Comparison of ENCODE assay signal across 8 mouse cellular contexts in genomic region chr12:54985257-54986051, GRCm38 (mm10). TPM values are rescaled to one million over a fixed set of nuclear protein-coding genes. Genes with fewer than 3 reads are reported as not detected.
DNase-seq lines count a peak whose midpoint lies in the region; ATAC-seq and TF ChIP-seq lines count a peak whose summit lies in the region.

No protein-coding gene starts in this region.

- H3K9me3 ChIP-seq in embryonic facial prominence, embryonic 13.5 days = no peaks in the 10 kb centered on the region
- no peaks in the 10 kb centered on the region for H3K9me3 ChIP-seq in heart, embryonic 10.5 days
- H3K9me3 ChIP-seq in kidney, embryonic 14.5 days (ENCODE audit: control insufficient read depth, low read length) = no peaks in the 10 kb centered on the region
- no peaks in the 10 kb centered on the region for H3K9me3 ChIP-seq in liver, postnatal 0 days (ENCODE audit: low read length)
- H3K9me3 ChIP-seq in neural tube, embryonic 13.5 days = no peaks in the 10 kb centered on the region

- peak; percentile 15; the same call in 1 of the 2 replicates for ATAC-seq in embryonic facial prominence, embryonic 13.5 days (ENCODE audit: insufficient number of reproducible peaks, insufficient read depth, low FRiP score, low TSS enrichment, low read depth)
- ATAC-seq in kidney, embryonic 14.5 days (ENCODE audit: low FRiP score, low TSS enrichment) = peak; percentile 58
- ATAC-seq in liver, postnatal 0 days = peak; percentile 67
- ATAC-seq in neural tube, embryonic 13.5 days (ENCODE audit: low read depth) = peak; percentile 59

- under 1% methylated on average over 75 of the region's 117 CpGs for WGBS in embryonic facial prominence, embryonic 13.5 days
- WGBS in heart, embryonic 10.5 days = under 1% methylated on average over 104 of the region's 117 CpGs
- under 1% methylated on average over 93 of the region's 117 CpGs for WGBS in kidney, embryonic 14.5 days
- 1% methylated on average over 79 of the region's 117 CpGs for WGBS in liver, postnatal 0 days (ENCODE audit: insufficient replicate concordance)
- WGBS in neural tube, embryonic 13.5 days = under 1% methylated on average over 89 of the region's 117 CpGs

- H3K4me1 ChIP-seq in embryonic facial prominence, embryonic 13.5 days = peaks cover 11% of the 10 kb centered on the region; the same call in 1 of the 2 replicates
- H3K4me1 ChIP-seq in heart, embryonic 10.5 days = 0 out of 2 replicates have a peak, but pooled peaks cover 5% of the 10 kb centered on the region
- peaks cover 4% of the 10 kb centered on the region; the same call in 1 of the 2 replicates for H3K4me1 ChIP-seq in kidney, embryonic 14.5 days (ENCODE audit: control insufficient read depth, insufficient read depth, low read length)
- H3K4me1 ChIP-seq in liver, postnatal 0 days (ENCODE audit: insufficient read depth) = peaks cover 18% of the 10 kb centered on the region
- H3K4me1 ChIP-seq in neural tube, embryonic 13.5 days (replicated peaks) = peaks cover 9% of the 10 kb centered on the region

- DNase-seq in A20 (ENCODE audit: low read depth, low spot score) = peak; percentile 75
- DNase-seq in adrenal gland, postnatal 14 days = peak; percentile 78
- peak; percentile 86 for DNase-seq in heart, embryonic 10.5 days (ENCODE audit: low spot score)
- peak; percentile 73 for DNase-seq in liver, postnatal 0 days
- DNase-seq in testis, postnatal 10 days (ENCODE audit: low spot score) = peak; percentile 69

- peak overlapping the region; percentile 88 for H3K4me3 ChIP-seq in embryonic facial prominence, embryonic 13.5 days
- peak overlapping the region; percentile 98 for H3K4me3 ChIP-seq in heart, embryonic 10.5 days
- peak overlapping the region; percentile 88 for H3K4me3 ChIP-seq in kidney, embryonic 14.5 days (ENCODE audit: low read length)
- H3K4me3 ChIP-seq in liver, postnatal 0 days (ENCODE audit: low read depth, low read length) = peak overlapping the region; percentile 92
- peak overlapping the region; percentile 87 for H3K4me3 ChIP-seq in neural tube, embryonic 13.5 days

- no peaks in the 10 kb centered on the region for H3K27me3 ChIP-seq in embryonic facial prominence, embryonic 13.5 days
- H3K27me3 ChIP-seq in heart, embryonic 10.5 days (ENCODE audit: insufficient read depth, poor library complexity, severe bottlenecking) = no peaks in the 10 kb centered on the region
- H3K27me3 ChIP-seq in kidney, embryonic 14.5 days (ENCODE audit: control insufficient read depth, insufficient read depth, low read length) = no peaks in the 10 kb centered on the region
- no peaks in the 10 kb centered on the region for H3K27me3 ChIP-seq in liver, postnatal 0 days (ENCODE audit: insufficient read depth, low read length)
- no peaks in the 10 kb centered on the region; the same call in 1 of the 2 replicates for H3K27me3 ChIP-seq in neural tube, embryonic 13.5 days

- no peak for TF ChIP-seq EP300 in liver, postnatal 0 days (IDR thresholded peaks at IDR 0.05; ENCODE audit: low read depth)

- no peak; the same call in 1 of the 2 replicates for TF ChIP-seq CTCF in liver, postnatal 0 days (IDR thresholded peaks at IDR 0.05; ENCODE audit: low read depth)

- H3K27ac ChIP-seq in embryonic facial prominence, embryonic 13.5 days = peak overlapping the region; percentile 90
- peak overlapping the region; percentile 97 for H3K27ac ChIP-seq in heart, embryonic 10.5 days
- peak overlapping the region; percentile 93 for H3K27ac ChIP-seq in kidney, embryonic 14.5 days (ENCODE audit: low read depth, low read length)
- peak overlapping the region; percentile 98 for H3K27ac ChIP-seq in liver, postnatal 0 days (ENCODE audit: low read depth)
- H3K27ac ChIP-seq in neural tube, embryonic 13.5 days (replicated peaks) = peak overlapping the region; percentile 84

- peak overlapping the region; percentile 84 for H3K4me2 ChIP-seq in embryonic facial prominence, embryonic 13.5 days
- peak overlapping the region; percentile 89 for H3K4me2 ChIP-seq in kidney, embryonic 14.5 days (replicated peaks; ENCODE audit: low read depth, low read length)
- H3K4me2 ChIP-seq in liver, postnatal 0 days (ENCODE audit: low read depth, low read length) = peak overlapping the region; percentile 93
- peak overlapping the region; percentile 94 for H3K4me2 ChIP-seq in neural tube, embryonic 13.5 days

- H3K9ac ChIP-seq in embryonic facial prominence, embryonic 13.5 days = peak overlapping the region; percentile 89
- peak overlapping the region; percentile 94 for H3K9ac ChIP-seq in kidney, embryonic 14.5 days (ENCODE audit: low read depth, low read length)
- H3K9ac ChIP-seq in liver, postnatal 0 days (replicated peaks) = peak overlapping the region; percentile 88
- peak overlapping the region; percentile 88 for H3K9ac ChIP-seq in neural tube, embryonic 13.5 days

- H3K36me3 ChIP-seq in embryonic facial prominence, embryonic 13.5 days = no peaks in the 10 kb centered on the region; the same call in 1 of the 2 replicates
- peaks cover 4% of the 10 kb centered on the region; the same call in 1 of the 2 replicates for H3K36me3 ChIP-seq in heart, embryonic 10.5 days
- peaks cover 1% of the 10 kb centered on the region; the same call in 1 of the 2 replicates for H3K36me3 ChIP-seq in kidney, embryonic 14.5 days (ENCODE audit: control insufficient read depth, insufficient read depth, low read length)
- H3K36me3 ChIP-seq in liver, postnatal 0 days (replicated peaks; ENCODE audit: insufficient read depth, low read length) = peaks cover 21% of the 10 kb centered on the region
- no peaks in the 10 kb centered on the region for H3K36me3 ChIP-seq in neural tube, embryonic 13.5 days

RNA-seq across cellular contexts. Expression of gene Gm20403, which starts 0.9 kb away (rescaled TPM):
- total RNA-seq in adrenal gland, postnatal 14 days (2021) = not detected in 2 replicates
- not detected in 2 replicates for polyA plus RNA-seq in embryonic facial prominence, embryonic 13.5 days (2015; fragmentation: Nextera tagmentation; extraction: Ambion mirVana)
- polyA plus RNA-seq in heart, embryonic 10.5 days (2016; fragmentation: Nextera tagmentation; extraction: Ambion mirVana) = not detected in 2 replicates
- not detected in 2 replicates for polyA plus RNA-seq in kidney, embryonic 14.5 days (2014; fragmentation: Nextera tagmentation; extraction: Ambion mirVana)
- polyA plus RNA-seq in liver, postnatal 0 days (2015; fragmentation: Nextera tagmentation; extraction: Ambion mirVana) = 0.36 and 0.54 TPM in 2 replicates
- polyA plus RNA-seq in neural tube, embryonic 13.5 days (2015; fragmentation: Nextera tagmentation; extraction: Ambion mirVana) = not detected in 2 replicates

RNA-seq across cellular contexts. Expression of gene Baz1a, which starts 28.7 kb away (rescaled TPM):
- 26.6 and 32.4 TPM in 2 replicates for total RNA-seq in adrenal gland, postnatal 14 days (2021)
- 26.6 and 31.2 TPM in 2 replicates for polyA plus RNA-seq in embryonic facial prominence, embryonic 13.5 days (2015; fragmentation: Nextera tagmentation; extraction: Ambion mirVana)
- polyA plus RNA-seq in heart, embryonic 10.5 days (2016; fragmentation: Nextera tagmentation; extraction: Ambion mirVana) = 15.1 and 24.7 TPM in 2 replicates
- 25.2 and 29.0 TPM in 2 replicates for polyA plus RNA-seq in kidney, embryonic 14.5 days (2014; fragmentation: Nextera tagmentation; extraction: Ambion mirVana)
- polyA plus RNA-seq in liver, postnatal 0 days (2015; fragmentation: Nextera tagmentation; extraction: Ambion mirVana) = 16.9 and 18.5 TPM in 2 replicates
- 11.5 and 13.2 TPM in 2 replicates for polyA plus RNA-seq in neural tube, embryonic 13.5 days (2015; fragmentation: Nextera tagmentation; extraction: Ambion mirVana)

Comparison
In these comparisons a context has a peak if more than half of its experiments do, and no peak if none do; other contexts are left out.
1. Peak in every context shown above with its lines: DNase-seq, ATAC-seq, H3K4me3 ChIP-seq and H3K27ac ChIP-seq.
2. ATAC-seq: peak in every context shown above with its lines; median percentile 67 in liver, postnatal 0 days; 59 in neural tube, embryonic 13.5 days; 58 in kidney, embryonic 14.5 days; 15 in embryonic facial prominence, embryonic 13.5 days.